Mouse (Mus musculus): ENCODE data around the gene AU018091. TPM values are rescaled to one million over a fixed set of nuclear protein-coding genes. Genes with fewer than 3 reads are reported as not detected.

The AU018091 gene
- polyA plus RNA-seq (2012; fragmentation: generic; extraction: Trizol): 0.66 TPM
- long read RNA-seq, experiment 1, partial matches to known transcripts: 1 of 2 reads
- long read RNA-seq, experiment 1, other reads (novel, unspliced or antisense): 0 of 2 reads
- long read RNA-seq, experiment 2, partial matches to known transcripts: 0 of 1 reads
- long read RNA-seq, experiment 2, other reads (novel, unspliced or antisense): 1 of 1 reads

DNA sequence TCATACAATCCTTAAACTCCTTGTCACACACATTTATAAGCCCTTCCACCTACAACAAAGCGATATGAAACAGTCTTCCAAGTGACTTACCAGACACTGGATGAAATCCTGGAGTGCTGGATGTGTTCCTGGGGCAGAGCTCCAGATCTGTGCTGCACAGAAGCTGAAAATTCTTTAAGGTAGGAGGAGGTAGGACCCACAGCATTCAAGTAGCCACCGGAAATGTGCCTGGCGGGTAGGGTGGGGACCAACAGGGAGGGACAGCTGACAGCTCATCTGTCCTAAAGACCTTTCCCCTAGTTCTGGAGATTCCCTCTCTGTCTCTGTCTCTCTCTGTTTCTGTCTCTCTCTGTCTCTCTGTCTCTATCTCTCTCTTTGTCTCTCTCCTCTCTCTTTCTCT lies at the start of gene AU018091:
Gene AU018091, minus strand, starts transcription at position 279 of the 400 bp plus-strand sequence.
- H3K36me3 ChIP-seq (ENCODE audit: control insufficient read depth, insufficient read depth): no peaks in the 10 kb centered on the region
- no peak within 1 kb of the TSS for H3ac ChIP-seq (ENCODE audit: control insufficient read depth, insufficient read length, low read depth)
- no peak within 1 kb of the TSS for H3K4me3 ChIP-seq (ENCODE audit: insufficient read depth, poor library complexity, severe bottlenecking)
- H3K27me3 ChIP-seq (ENCODE audit: control insufficient read depth, insufficient read depth, insufficient read length): no peaks in the 10 kb centered on the region
- H3K79me2 ChIP-seq (ENCODE audit: control insufficient read depth, insufficient read depth): no peaks in the 10 kb centered on the region
- TF ChIP-seq CEBPB (IDR thresholded peaks at IDR 0.05; ENCODE audit: low read depth): no peak
- no peaks in the 10 kb centered on the region for H3K79me3 ChIP-seq (ENCODE audit: low read depth)

DNA sequence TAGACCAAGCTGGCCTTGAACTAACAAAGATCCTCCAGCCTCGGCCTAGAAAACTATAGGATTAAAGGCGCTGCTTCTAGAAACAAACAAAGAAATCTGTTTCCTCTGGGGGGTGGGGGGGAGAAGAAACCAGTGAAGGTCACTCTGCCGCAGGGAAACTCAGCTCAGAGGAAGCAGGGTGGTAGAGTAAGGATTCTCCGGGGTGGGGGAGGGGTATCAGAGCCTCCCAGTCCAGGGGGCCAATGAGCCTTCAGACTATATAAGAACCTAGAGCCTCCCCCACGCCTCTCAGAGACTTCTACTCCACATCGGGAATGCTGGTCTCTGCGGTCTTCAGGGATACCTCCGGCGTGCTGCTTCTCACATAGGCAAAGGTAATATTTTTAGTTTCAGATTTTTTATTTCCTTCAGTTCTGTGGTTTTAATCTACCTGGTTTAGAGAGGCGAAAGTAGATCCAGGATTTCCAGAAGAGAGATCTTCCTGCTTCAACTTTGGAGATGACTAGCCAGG lies 48.6 kb upstream of the AU018091 start:
- Histone ChIP-seq H3K79me3 (ENCODE audit: low read depth) (no peaks in the 10 kb centered on the region), H3K36me3 (ENCODE audit: control insufficient read depth, insufficient read depth) (no peaks in the 10 kb centered on the region), H3ac (ENCODE audit: control insufficient read depth, insufficient read length, low read depth) (no peak overlapping the region), H3K27me3 (ENCODE audit: control insufficient read depth, insufficient read depth, insufficient read length) (peaks cover 3% of the 10 kb centered on the region), H3K79me2 (ENCODE audit: control insufficient read depth, insufficient read depth) (no peaks in the 10 kb centered on the region), H3K4me3 (ENCODE audit: insufficient read depth, poor library complexity, severe bottlenecking) (no peak overlapping the region)
- TF ChIP-seq FOSL1 (IDR thresholded peaks at IDR 0.05; ENCODE audit: insufficient read depth, low read length, poor library complexity, severe bottlenecking) (no peak), CEBPB (IDR thresholded peaks at IDR 0.05; ENCODE audit: low read depth) (no peak), MAX (IDR thresholded peaks at IDR 0.05) (no peak), USF1 (IDR thresholded peaks at IDR 0.05; ENCODE audit: low read depth) (no peak), MYOD1 (IDR thresholded peaks at IDR 0.05; ENCODE audit: control insufficient read depth, insufficient read length, low read depth) (no peak), MYOG (IDR thresholded peaks at IDR 0.05; ENCODE audit: control insufficient read depth, extremely low read depth, insufficient read length) (no peak), CTCF (IDR thresholded peaks at IDR 0.05; ENCODE audit: control insufficient read depth, insufficient read depth, insufficient read length) (no peak)

DNA sequence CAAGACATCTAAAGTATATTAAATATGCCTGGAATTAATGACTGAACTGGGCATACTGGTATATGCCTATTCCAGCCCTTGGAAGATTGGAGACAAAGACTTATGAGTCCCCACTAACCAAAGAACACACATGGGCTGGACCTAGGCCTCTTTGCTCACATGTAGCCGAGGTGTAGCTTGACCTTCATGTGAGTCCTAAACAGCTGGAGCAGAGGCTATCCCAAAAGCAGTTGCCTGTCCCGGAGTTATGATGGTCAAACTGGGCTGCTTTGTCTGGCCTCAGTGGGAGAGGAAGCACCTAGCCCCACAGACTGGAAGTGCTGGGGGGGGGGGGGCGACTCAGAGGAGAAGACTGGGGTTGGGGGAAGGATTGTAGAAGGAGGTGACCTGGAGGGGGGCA lies 47.3 kb upstream of the AU018091 start:
- no peaks in the 10 kb centered on the region for H3K36me3 ChIP-seq (ENCODE audit: control insufficient read depth, insufficient read depth)
- H3K27me3 ChIP-seq (ENCODE audit: control insufficient read depth, insufficient read depth, insufficient read length): peaks cover 3% of the 10 kb centered on the region
- no peaks in the 10 kb centered on the region for H3K79me3 ChIP-seq (ENCODE audit: low read depth)
- no peak for TF ChIP-seq MYOG (IDR thresholded peaks at IDR 0.05; ENCODE audit: control insufficient read depth, extremely low read depth, insufficient read length)
- no peak for TF ChIP-seq CTCF (IDR thresholded peaks at IDR 0.05; ENCODE audit: control insufficient read depth, insufficient read depth, insufficient read length)
- no peak for TF ChIP-seq USF1 (IDR thresholded peaks at IDR 0.05; ENCODE audit: low read depth)
- no peak for TF ChIP-seq MAX (IDR thresholded peaks at IDR 0.05)
- TF ChIP-seq MYOD1 (IDR thresholded peaks at IDR 0.05; ENCODE audit: control insufficient read depth, insufficient read length, low read depth): no peak
- no peak for TF ChIP-seq CEBPB (IDR thresholded peaks at IDR 0.05; ENCODE audit: low read depth)
- no peak for TF ChIP-seq FOSL1 (IDR thresholded peaks at IDR 0.05; ENCODE audit: insufficient read depth, low read length, poor library complexity, severe bottlenecking)
- no peak overlapping the region for H3ac ChIP-seq (ENCODE audit: control insufficient read depth, insufficient read length, low read depth)
- H3K79me2 ChIP-seq (ENCODE audit: control insufficient read depth, insufficient read depth): no peaks in the 10 kb centered on the region
- H3K4me3 ChIP-seq (ENCODE audit: insufficient read depth, poor library complexity, severe bottlenecking): no peak overlapping the region

DNA sequence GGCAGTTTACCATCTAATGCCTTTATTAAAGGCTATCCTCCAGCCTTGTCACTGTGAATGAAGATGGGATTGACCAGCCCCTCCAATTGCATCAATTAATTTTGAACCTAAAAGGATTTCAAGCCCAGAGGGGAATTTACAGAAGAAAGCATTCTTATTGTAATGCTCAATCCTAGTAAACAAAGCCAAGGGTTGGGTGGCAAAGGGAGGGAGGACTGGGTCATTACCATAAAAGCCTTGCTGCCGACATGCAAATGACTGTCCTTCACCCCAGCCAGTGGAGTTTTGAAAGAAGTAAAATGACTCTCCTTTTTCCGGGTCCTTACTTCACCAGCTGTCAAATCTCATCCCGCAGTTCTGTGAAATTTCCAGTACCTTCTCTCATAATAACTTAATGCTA lies 44.6 kb upstream of the AU018091 start:
- no peaks in the 10 kb centered on the region for H3K79me3 ChIP-seq (ENCODE audit: low read depth)
- peaks cover 3% of the 10 kb centered on the region for H3K27me3 ChIP-seq (ENCODE audit: control insufficient read depth, insufficient read depth, insufficient read length)
- H3ac ChIP-seq (ENCODE audit: control insufficient read depth, insufficient read length, low read depth): no peak overlapping the region
- H3K4me3 ChIP-seq (ENCODE audit: insufficient read depth, poor library complexity, severe bottlenecking): no peak overlapping the region
- TF ChIP-seq FOSL1 (IDR thresholded peaks at IDR 0.05; ENCODE audit: insufficient read depth, low read length, poor library complexity, severe bottlenecking) (no peak), CEBPB (IDR thresholded peaks at IDR 0.05; ENCODE audit: low read depth) (no peak), MAX (IDR thresholded peaks at IDR 0.05) (no peak), MYOD1 (IDR thresholded peaks at IDR 0.05; ENCODE audit: control insufficient read depth, insufficient read length, low read depth) (no peak), USF1 (IDR thresholded peaks at IDR 0.05; ENCODE audit: low read depth) (no peak), MYOG (IDR thresholded peaks at IDR 0.05; ENCODE audit: control insufficient read depth, extremely low read depth, insufficient read length) (no peak), CTCF (IDR thresholded peaks at IDR 0.05; ENCODE audit: control insufficient read depth, insufficient read depth, insufficient read length) (no peak)
- no peaks in the 10 kb centered on the region for H3K36me3 ChIP-seq (ENCODE audit: control insufficient read depth, insufficient read depth)
- H3K79me2 ChIP-seq (ENCODE audit: control insufficient read depth, insufficient read depth): no peaks in the 10 kb centered on the region

DNA sequence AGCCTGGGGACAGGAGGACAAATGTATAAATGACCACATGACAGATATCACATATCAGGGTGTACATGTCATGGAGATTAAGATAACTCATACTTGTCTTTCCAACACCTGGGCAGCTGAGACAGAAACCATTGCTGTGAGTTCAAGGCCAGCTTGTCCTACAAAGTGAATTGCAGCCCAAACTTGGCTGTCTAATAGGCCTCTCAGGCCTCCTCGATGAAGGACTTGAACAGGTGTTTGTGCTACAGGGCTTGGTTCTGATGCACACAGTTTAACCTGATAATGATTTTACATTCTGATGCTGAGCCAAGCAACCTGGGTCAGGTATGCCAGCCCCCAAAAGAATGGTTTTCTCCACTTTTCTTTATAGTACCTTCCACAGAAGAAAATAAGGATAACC lies 44.2 kb upstream of the AU018091 start:
- Histone ChIP-seq H3K27me3 (ENCODE audit: control insufficient read depth, insufficient read depth, insufficient read length) (peaks cover 3% of the 10 kb centered on the region), H3K79me2 (ENCODE audit: control insufficient read depth, insufficient read depth) (no peaks in the 10 kb centered on the region), H3ac (ENCODE audit: control insufficient read depth, insufficient read length, low read depth) (no peak overlapping the region), H3K36me3 (ENCODE audit: control insufficient read depth, insufficient read depth) (no peaks in the 10 kb centered on the region), H3K4me3 (ENCODE audit: insufficient read depth, poor library complexity, severe bottlenecking) (no peak overlapping the region), H3K79me3 (ENCODE audit: low read depth) (no peaks in the 10 kb centered on the region)
- TF ChIP-seq CEBPB (IDR thresholded peaks at IDR 0.05; ENCODE audit: low read depth): no peak
- TF ChIP-seq MYOD1 (IDR thresholded peaks at IDR 0.05; ENCODE audit: control insufficient read depth, insufficient read length, low read depth): no peak
- no peak for TF ChIP-seq MYOG (IDR thresholded peaks at IDR 0.05; ENCODE audit: control insufficient read depth, extremely low read depth, insufficient read length)
- no peak for TF ChIP-seq FOSL1 (IDR thresholded peaks at IDR 0.05; ENCODE audit: insufficient read depth, low read length, poor library complexity, severe bottlenecking)
- no peak for TF ChIP-seq MAX (IDR thresholded peaks at IDR 0.05)
- no peak for TF ChIP-seq USF1 (IDR thresholded peaks at IDR 0.05; ENCODE audit: low read depth)
- TF ChIP-seq CTCF (IDR thresholded peaks at IDR 0.05; ENCODE audit: control insufficient read depth, insufficient read depth, insufficient read length): no peak
